Mouse (Mus musculus) stomach, embryonic 15.5 days (tissue): Measurements from ENCODE around the gene Dnah2. TPM values are rescaled to one million over a fixed set of nuclear protein-coding genes. Genes with fewer than 3 reads are reported as not detected.

ENCODE experiments used
- ATAC-seq: fragments of 200-750 bp; cut with Nextera tagmentation; 2 replicates; pipeline ENCODE4 v1.8.0; 2017; ENCODE audit warnings: low read depth, moderate number of reproducible peaks, moderate TSS enrichment; ENCODE audit not compliant: insufficient read depth, low FRiP score
- H3K27ac ChIP-seq: fragments of 300-500 bp; sonication (generic); 2 replicates; pipeline ENCODE4 v1.5.1; 2015; ENCODE audit warnings: mild to moderate bottlenecking, inconsistent platforms
- H3K27me3 ChIP-seq: fragments of 300-500 bp; sonication (generic); replicated peaks from 2 replicates; pipeline ENCODE4 v1.6.1; 2015; ENCODE audit warnings: inconsistent platforms
- H3K36me3 ChIP-seq: fragments of 300-500 bp; sonication (generic); 2 replicates; pipeline ENCODE4 v1.6.1; 2015; ENCODE audit warnings: inconsistent platforms
- H3K4me1 ChIP-seq: fragments of 300-500 bp; sonication (generic); 2 replicates; pipeline ENCODE4 v1.6.1; 2015; ENCODE audit warnings: inconsistent platforms
- H3K4me2 ChIP-seq: fragments of 300-500 bp; sonication (generic); 2 replicates; pipeline ENCODE4 v1.6.1; 2015; ENCODE audit warnings: mild to moderate bottlenecking, inconsistent platforms
- H3K4me3 ChIP-seq: fragments of 300-500 bp; sonication (generic); replicated peaks from 2 replicates; pipeline ENCODE4 v1.5.1; 2015; ENCODE audit warnings: inconsistent platforms
- H3K9ac ChIP-seq: fragments of 300-500 bp; sonication (generic); 2 replicates; pipeline ENCODE4 v1.6.1; 2015; ENCODE audit warnings: inconsistent platforms
- H3K9me3 ChIP-seq: fragments of 300-500 bp; sonication (generic); 2 replicates; pipeline ENCODE4 v1.6.1; 2016; ENCODE audit warnings: inconsistent platforms
- WGBS: fragments of 180-500 bp; shearing (Covaris S2); methylation state at CpG from one replicate; pipeline ENCODE4 v1.1.7; 2015; 5-methylcytosine and 5-hydroxymethylcytosine counted together
- polyA plus RNA-seq: library from polyadenylated mRNA; unstranded; fragments of >200 nt; fragmentation: Nextera tagmentation; extraction: Ambion mirVana; gene quantifications from 2 replicates; pipeline ENCODE4 v1.2.1, GENCODE M21; 2015

Dnah2 gene
- polyA plus RNA-seq, 1 experiment from 2014 or later = 0.81 TPM

GRCm38 (mm10) chr11:69408541-69409377, 140.2 kb downstream of the Dnah2 start:
- H3K27me3 ChIP-seq = no peaks in the 10 kb centered on the region
- ATAC-seq = peak; percentile 74
- peak overlapping the region; percentile 93 for H3K4me2 ChIP-seq
- peaks cover 30% of the 10 kb centered on the region for H3K4me1 ChIP-seq
- H3K27ac ChIP-seq = peak overlapping the region; percentile 98
- peaks cover 40% of the 10 kb centered on the region for H3K36me3 ChIP-seq
- under 1% methylated on average over 33 of the region's 33 CpGs for WGBS
- H3K4me3 ChIP-seq = peak overlapping the region; percentile 68
- no peaks in the 10 kb centered on the region for H3K9me3 ChIP-seq
- H3K9ac ChIP-seq = peak overlapping the region; percentile 82

GRCm38 (mm10) chr11:69407724-69408004, 141.2 kb downstream of the Dnah2 start:
- peaks cover 46% of the 10 kb centered on the region for H3K36me3 ChIP-seq
- H3K4me2 ChIP-seq = peak overlapping the region; percentile 93; the same call in 1 of the 2 replicates
- no peak overlapping the region for H3K4me3 ChIP-seq
- ATAC-seq = no peak
- no peaks in the 10 kb centered on the region for H3K9me3 ChIP-seq
- no peaks in the 10 kb centered on the region for H3K27me3 ChIP-seq
- WGBS = 77% methylated on average over 4 of the region's 4 CpGs
- no peak overlapping the region for H3K9ac ChIP-seq
- peaks cover 19% of the 10 kb centered on the region for H3K4me1 ChIP-seq
- H3K27ac ChIP-seq = no peak overlapping the region

GRCm38 (mm10) chr11:69406867-69407723, 141.8 kb downstream of the Dnah2 start:
- H3K36me3 ChIP-seq = peaks cover 48% of the 10 kb centered on the region
- H3K9ac ChIP-seq = no peak overlapping the region
- H3K27ac ChIP-seq = no peak overlapping the region
- H3K9me3 ChIP-seq = no peaks in the 10 kb centered on the region
- no peak overlapping the region for H3K4me3 ChIP-seq
- H3K4me1 ChIP-seq = peaks cover 14% of the 10 kb centered on the region
- ATAC-seq = no peak
- H3K27me3 ChIP-seq = no peaks in the 10 kb centered on the region
- WGBS = 85% methylated on average over 16 of the region's 16 CpGs
- no peak overlapping the region for H3K4me2 ChIP-seq

- 86% methylated on average over 19 of the region's 19 CpGs for WGBS
- no peak overlapping the region for H3K9ac ChIP-seq
- H3K27ac ChIP-seq = no peak overlapping the region
- no peak for ATAC-seq
- H3K9me3 ChIP-seq = no peaks in the 10 kb centered on the region
- no peaks in the 10 kb centered on the region for H3K27me3 ChIP-seq
- peaks cover 56% of the 10 kb centered on the region for H3K36me3 ChIP-seq
- no peak overlapping the region for H3K4me3 ChIP-seq
- H3K4me1 ChIP-seq = peaks cover 14% of the 10 kb centered on the region
- H3K4me2 ChIP-seq = no peak overlapping the region
Measured at GRCm38 (mm10) chr11:69406282-69406681, 142.6 kb downstream of the Dnah2 start.

GRCm38 (mm10) chr11:69405397-69406200, 143.3 kb downstream of the Dnah2 start:
- no peak overlapping the region for H3K9ac ChIP-seq
- ATAC-seq = no peak
- no peak overlapping the region for H3K27ac ChIP-seq
- peaks cover 15% of the 10 kb centered on the region for H3K4me1 ChIP-seq
- 89% methylated on average over 24 of the region's 24 CpGs for WGBS
- no peaks in the 10 kb centered on the region for H3K9me3 ChIP-seq
- H3K36me3 ChIP-seq = peaks cover 61% of the 10 kb centered on the region
- no peak overlapping the region for H3K4me2 ChIP-seq
- no peak overlapping the region for H3K4me3 ChIP-seq
- no peaks in the 10 kb centered on the region for H3K27me3 ChIP-seq

- no peaks in the 10 kb centered on the region for H3K27me3 ChIP-seq
- no peak overlapping the region for H3K9ac ChIP-seq
- no peak overlapping the region for H3K27ac ChIP-seq
- WGBS = 91% methylated on average over 24 of the region's 24 CpGs
- peaks cover 69% of the 10 kb centered on the region for H3K36me3 ChIP-seq
- no peak overlapping the region for H3K4me2 ChIP-seq
- H3K4me3 ChIP-seq = no peak overlapping the region
- no peak for ATAC-seq
- H3K9me3 ChIP-seq = no peaks in the 10 kb centered on the region
- H3K4me1 ChIP-seq = peaks cover 23% of the 10 kb centered on the region
Measured at GRCm38 (mm10) chr11:69404595-69405396, 144.1 kb downstream of the Dnah2 start.

- 90% methylated on average over 36 of the region's 38 CpGs for WGBS
- no peaks in the 10 kb centered on the region for H3K9me3 ChIP-seq
- peaks cover 74% of the 10 kb centered on the region for H3K36me3 ChIP-seq
- H3K27me3 ChIP-seq = no peaks in the 10 kb centered on the region
- H3K9ac ChIP-seq = no peak overlapping the region
- H3K4me3 ChIP-seq = no peak overlapping the region
- no peak overlapping the region for H3K27ac ChIP-seq
- no peak for ATAC-seq
- peaks cover 28% of the 10 kb centered on the region for H3K4me1 ChIP-seq
- no peak overlapping the region for H3K4me2 ChIP-seq
Measured at GRCm38 (mm10) chr11:69403691-69404594, 145.0 kb downstream of the Dnah2 start.

- no peak for ATAC-seq
- Histone ChIP-seq H3K4me3 (no peak overlapping the region), H3K36me3 (peaks cover 64% of the 10 kb centered on the region), H3K27ac (no peak overlapping the region), H3K4me1 (peaks cover 37% of the 10 kb centered on the region), H3K4me2 (no peak overlapping the region), H3K27me3 (no peaks in the 10 kb centered on the region), H3K9ac (no peak overlapping the region), H3K9me3 (no peaks in the 10 kb centered on the region)
- WGBS = 82% methylated on average over 12 of the region's 12 CpGs
Measured at GRCm38 (mm10) chr11:69401987-69402386, 146.9 kb downstream of the Dnah2 start.

- no peak overlapping the region for H3K4me2 ChIP-seq
- ATAC-seq = peak; percentile 70
- H3K4me3 ChIP-seq = no peak overlapping the region
- no peak overlapping the region for H3K9ac ChIP-seq
- peaks cover 58% of the 10 kb centered on the region for H3K36me3 ChIP-seq
- no peak overlapping the region for H3K27ac ChIP-seq
- WGBS = 22% methylated on average over 22 of the region's 22 CpGs
- no peaks in the 10 kb centered on the region for H3K9me3 ChIP-seq
- H3K4me1 ChIP-seq = peaks cover 43% of the 10 kb centered on the region
- H3K27me3 ChIP-seq = no peaks in the 10 kb centered on the region
Measured at GRCm38 (mm10) chr11:69401210-69401637, 147.7 kb downstream of the Dnah2 start.

GRCm38 (mm10) chr11:69400083-69400850, 148.6 kb downstream of the Dnah2 start:
- Histone ChIP-seq H3K4me3 (no peak overlapping the region), H3K27me3 (no peaks in the 10 kb centered on the region), H3K4me2 (no peak overlapping the region), H3K9me3 (no peaks in the 10 kb centered on the region), H3K27ac (no peak overlapping the region), H3K4me1 (peaks cover 43% of the 10 kb centered on the region), H3K9ac (no peak overlapping the region), H3K36me3 (peaks cover 48% of the 10 kb centered on the region)
- WGBS = 79% methylated on average over 25 of the region's 25 CpGs
- ATAC-seq = no peak
